Comparison of ENCODE assay signal across 7 mouse cellular contexts in genomic region chr2:145832836-145833221, GRCm38 (mm10).
A peak's percentile ranks its signal among the peaks of the same experiment; 100 is the strongest.
DNase-seq lines count a peak whose midpoint lies in the region; ATAC-seq lines count a peak whose summit lies in the region.

No protein-coding gene starts in this region.

- H3K4me1 ChIP-seq in lung, embryonic 16.5 days (replicated peaks; ENCODE audit: control insufficient read depth, insufficient read depth, low read length), result peaks cover 3% of the 10 kb centered on the region
- H3K4me1 ChIP-seq in heart, embryonic 14.5 days (ENCODE audit: control insufficient read depth in 2 of 2, insufficient read depth in 2 of 2, low read length in 2 of 2), result peaks cover 10 to 18% of the 10 kb centered on the region in 2 experiments
- H3K4me1 ChIP-seq in limb, embryonic 15.5 days, result peaks cover 25% of the 10 kb centered on the region
- peaks cover 5% of the 10 kb centered on the region; the same call in 1 of the 2 replicates for H3K4me1 ChIP-seq in stomach, embryonic 15.5 days

- H3K4me3 ChIP-seq in lung, embryonic 16.5 days (ENCODE audit: low read length), result no peak overlapping the region
- no peak overlapping the region for H3K4me3 ChIP-seq in heart, embryonic 14.5 days (ENCODE audit: control insufficient read depth in 1 of 2, insufficient read depth in 1 of 2, low read depth in 1 of 2, low read length in 2 of 2)
- no peak overlapping the region for H3K4me3 ChIP-seq in limb, embryonic 15.5 days
- no peak overlapping the region for H3K4me3 ChIP-seq in stomach, embryonic 15.5 days (replicated peaks)

- 0 out of 2 replicates have a peak overlapping the region, but pooled peaks have one; percentile 12 for H3K9ac ChIP-seq in lung, embryonic 16.5 days (ENCODE audit: low read length)
- H3K9ac ChIP-seq in heart, embryonic 14.5 days (ENCODE audit: low read length), result 0 out of 2 replicates have a peak overlapping the region, but pooled peaks have one; percentile 2
- H3K9ac ChIP-seq in limb, embryonic 15.5 days, result no peak overlapping the region
- no peak overlapping the region for H3K9ac ChIP-seq in stomach, embryonic 15.5 days

- H3K27me3 ChIP-seq in lung, embryonic 16.5 days (ENCODE audit: control insufficient read depth, insufficient read depth, low read depth, low read length), result no peaks in the 10 kb centered on the region
- no peaks in the 10 kb centered on the region for H3K27me3 ChIP-seq in heart, embryonic 14.5 days (ENCODE audit: control insufficient read depth, insufficient read depth, low read length)
- H3K27me3 ChIP-seq in limb, embryonic 15.5 days, result no peaks in the 10 kb centered on the region
- H3K27me3 ChIP-seq in stomach, embryonic 15.5 days (replicated peaks), result no peaks in the 10 kb centered on the region

- H3K4me2 ChIP-seq in lung, embryonic 16.5 days (ENCODE audit: low read depth, low read length), result peak overlapping the region; percentile 39
- peak overlapping the region; percentile 41 for H3K4me2 ChIP-seq in heart, embryonic 14.5 days (ENCODE audit: low read length)
- peak overlapping the region; percentile 33 for H3K4me2 ChIP-seq in limb, embryonic 15.5 days
- peak overlapping the region; percentile 21; the same call in 1 of the 2 replicates for H3K4me2 ChIP-seq in stomach, embryonic 15.5 days

- WGBS in lung, embryonic 16.5 days, result 61% methylated on average over 5 of the region's 5 CpGs
- WGBS in heart, embryonic 14.5 days, result 60% methylated on average over 5 of the region's 5 CpGs
- 17% methylated on average over 5 of the region's 5 CpGs for WGBS in limb, embryonic 15.5 days
- 64% methylated on average over 5 of the region's 5 CpGs for WGBS in stomach, embryonic 15.5 days

- DNase-seq in lung, postnatal 10 days, result no peak
- no peak for DNase-seq in urinary bladder, adult 18-20 months (ENCODE audit: low spot score in 2 of 2)
- no peak for DNase-seq in gastrocnemius, postnatal 36 days

- H3K36me3 ChIP-seq in lung, embryonic 16.5 days (ENCODE audit: control insufficient read depth, insufficient read depth, low read length), result no peaks in the 10 kb centered on the region
- no peaks in the 10 kb centered on the region; the same call in 1 of the 2 replicates for H3K36me3 ChIP-seq in heart, embryonic 14.5 days (ENCODE audit: control insufficient read depth, insufficient read depth, low read length)
- peaks cover 4% of the 10 kb centered on the region; the same call in 1 of the 2 replicates for H3K36me3 ChIP-seq in limb, embryonic 15.5 days
- no peaks in the 10 kb centered on the region for H3K36me3 ChIP-seq in stomach, embryonic 15.5 days

- no peaks in the 10 kb centered on the region for H3K9me3 ChIP-seq in lung, embryonic 16.5 days (ENCODE audit: control insufficient read depth, low read length)
- no peaks in the 10 kb centered on the region for H3K9me3 ChIP-seq in heart, embryonic 14.5 days (ENCODE audit: control insufficient read depth, low read length)
- no peaks in the 10 kb centered on the region for H3K9me3 ChIP-seq in limb, embryonic 15.5 days
- H3K9me3 ChIP-seq in stomach, embryonic 15.5 days, result no peaks in the 10 kb centered on the region

- no peak for ATAC-seq in lung, embryonic 16.5 days (ENCODE audit: low read depth)
- ATAC-seq in heart, embryonic 14.5 days (ENCODE audit: insufficient number of reproducible peaks, insufficient read depth, low FRiP score, low read depth), result no peak
- no peak for ATAC-seq in limb, embryonic 15.5 days (ENCODE audit: insufficient number of reproducible peaks, low FRiP score, low TSS enrichment, low read depth)
- no peak for ATAC-seq in stomach, embryonic 15.5 days (ENCODE audit: insufficient read depth, low FRiP score, low read depth)

- peak overlapping the region; percentile 87 for H3K27ac ChIP-seq in lung, embryonic 16.5 days (ENCODE audit: low read length)
- H3K27ac ChIP-seq in heart, embryonic 14.5 days (replicated peaks in 1 of 2; ENCODE audit: control insufficient read depth in 1 of 2, insufficient read depth in 1 of 2, low read depth in 2 of 2, low read length in 2 of 2), result peak overlapping the region; percentile 27 to 67; a peak in 3 of 4 replicates
- H3K27ac ChIP-seq in limb, embryonic 15.5 days, result peak overlapping the region; percentile 89
- H3K27ac ChIP-seq in stomach, embryonic 15.5 days, result peak overlapping the region; percentile 64

- intact Hi-C loops in gastrocnemius, postnatal 36 days (cut with DNase I), result no loop called here

Comparison
In these comparisons a context has a peak if more than half of its experiments do, and no peak if none do; other contexts are left out.
1. H3K9ac ChIP-seq: peak in lung, embryonic 16.5 days (single experiment) and heart, embryonic 14.5 days (single experiment); none in limb, embryonic 15.5 days (single experiment) and stomach, embryonic 15.5 days (single experiment).
2. Peak in every context shown above with its lines, with median percentiles within 50 percentile points of each other: H3K27ac ChIP-seq and H3K4me2 ChIP-seq.